Mouse (Mus musculus): ENCODE results near the gene Luc7l2. TPM values are rescaled to one million over a fixed set of nuclear protein-coding genes. Genes with fewer than 3 reads are reported as not detected.
"Not testable (repeated sequence)": the region's sequence is repeated elsewhere in the genome, so short reads cannot be mapped to it uniquely, and the experiment has no call there.

Gene Luc7l2
- polyA plus RNA-seq, 1 experiment from 2014 or later: 47.5 TPM

- Histone ChIP-seq H3K27me3 (ENCODE audit: control insufficient read depth, insufficient read depth, low read length) (no peaks in the 10 kb centered on the region), H3K9ac (ENCODE audit: low read length) (peak within 1 kb of the TSS; percentile 96), H3K9me3 (ENCODE audit: control insufficient read depth, low read length) (no peaks in the 10 kb centered on the region), H3K27ac (ENCODE audit: low read depth, low read length) (peak within 1 kb of the TSS; percentile 93), H3K36me3 (ENCODE audit: control insufficient read depth, insufficient read depth, low read length) (no peaks in the 10 kb centered on the region), H3K4me1 (replicated peaks; ENCODE audit: control insufficient read depth, insufficient read depth, low read length) (no peaks in the 10 kb centered on the region), H3K4me2 (ENCODE audit: low read depth, low read length, severe bottlenecking) (peak within 1 kb of the TSS; percentile 79), H3K4me3 (ENCODE audit: low read depth, low read length) (peak within 1 kb of the TSS; percentile 84)
- peak; percentile 92 for ATAC-seq (replicated peaks; ENCODE audit: low FRiP score)
- 5% methylated on average over 41 of the region's 41 CpGs for WGBS
- peak; percentile 98 for DNase-seq (ENCODE audit: low spot score)
Measured at GRCm38 (mm10) chr6:38533428-38534405, 17.4 kb upstream of the Luc7l2 start, which contains the start of gene Fmc1. TSS of gene Fmc1 (plus strand) at chr6:38533502.

GRCm38 (mm10) chr6:38534640-38535365, 16.3 kb upstream of the Luc7l2 start:
- under 1% methylated on average over 53 of the region's 53 CpGs for WGBS
- H3K27ac ChIP-seq (ENCODE audit: low read depth, low read length): peak overlapping the region; percentile 92

GRCm38 (mm10) chr6:38535366-38535690, 15.8 kb upstream of the Luc7l2 start:
- H3K4me1 ChIP-seq (replicated peaks; ENCODE audit: control insufficient read depth, insufficient read depth, low read length): no peaks in the 10 kb centered on the region
- H3K36me3 ChIP-seq (ENCODE audit: control insufficient read depth, insufficient read depth, low read length): no peaks in the 10 kb centered on the region
- no peaks in the 10 kb centered on the region for H3K27me3 ChIP-seq (ENCODE audit: control insufficient read depth, insufficient read depth, low read length)
- ATAC-seq (replicated peaks; ENCODE audit: low FRiP score): no peak
- no peaks in the 10 kb centered on the region for H3K9me3 ChIP-seq (ENCODE audit: control insufficient read depth, low read length)
- peak overlapping the region; percentile 84 for H3K4me3 ChIP-seq (ENCODE audit: low read depth, low read length)
- H3K9ac ChIP-seq (ENCODE audit: low read length): peak overlapping the region; percentile 96
- H3K27ac ChIP-seq (ENCODE audit: low read depth, low read length): peak overlapping the region; percentile 92
- peak overlapping the region; percentile 57 for H3K4me2 ChIP-seq (ENCODE audit: low read depth, low read length, severe bottlenecking)
- WGBS: 6% methylated on average over 9 of the region's 9 CpGs
- DNase-seq (ENCODE audit: low spot score): no peak

More at GRCm38 (mm10) chr6:38534640-38535365, 16.3 kb upstream of the Luc7l2 start:
- Histone ChIP-seq H3K9ac (ENCODE audit: low read length) (peak overlapping the region; percentile 96), H3K4me2 (ENCODE audit: low read depth, low read length, severe bottlenecking) (peak overlapping the region; percentile 57), H3K4me1 (replicated peaks; ENCODE audit: control insufficient read depth, insufficient read depth, low read length) (no peaks in the 10 kb centered on the region), H3K36me3 (ENCODE audit: control insufficient read depth, insufficient read depth, low read length) (no peaks in the 10 kb centered on the region), H3K4me3 (ENCODE audit: low read depth, low read length) (peak overlapping the region; percentile 84), H3K9me3 (ENCODE audit: control insufficient read depth, low read length) (no peaks in the 10 kb centered on the region), H3K27me3 (ENCODE audit: control insufficient read depth, insufficient read depth, low read length) (no peaks in the 10 kb centered on the region)
- ATAC-seq (replicated peaks; ENCODE audit: low FRiP score) (peak; percentile 74), DNase-seq (ENCODE audit: low spot score) (peak; percentile 100)

- DNase-seq (ENCODE audit: low spot score) (no peak), ATAC-seq (replicated peaks; ENCODE audit: low FRiP score) (no peak)
- Histone ChIP-seq H3K9ac (ENCODE audit: low read length) (no peak overlapping the region; the same call in 1 of the 2 replicates), H3K36me3 (ENCODE audit: control insufficient read depth, insufficient read depth, low read length) (no peaks in the 10 kb centered on the region), H3K4me3 (ENCODE audit: low read depth, low read length) (peak overlapping the region; percentile 84; the same call in 1 of the 2 replicates), H3K4me1 (replicated peaks; ENCODE audit: control insufficient read depth, insufficient read depth, low read length) (no peaks in the 10 kb centered on the region), H3K27me3 (ENCODE audit: control insufficient read depth, insufficient read depth, low read length) (no peaks in the 10 kb centered on the region), H3K4me2 (ENCODE audit: low read depth, low read length, severe bottlenecking) (peak overlapping the region; percentile 57; the same call in 1 of the 2 replicates), H3K27ac (ENCODE audit: low read depth, low read length) (no peak overlapping the region), H3K9me3 (ENCODE audit: control insufficient read depth, low read length) (no peaks in the 10 kb centered on the region)
- 83% methylated on average over 1 of the region's 1 CpGs for WGBS
Measured at GRCm38 (mm10) chr6:38535788-38536187, 15.3 kb upstream of the Luc7l2 start.

- 93% methylated on average over 4 of the region's 5 CpGs for WGBS
- not testable (repeated sequence) for H3K9me3 ChIP-seq (ENCODE audit: control insufficient read depth, low read length); DNase-seq (ENCODE audit: low spot score); H3K4me3 ChIP-seq (ENCODE audit: low read depth, low read length); H3K4me2 ChIP-seq (ENCODE audit: low read depth, low read length, severe bottlenecking); H3K27ac ChIP-seq (ENCODE audit: low read depth, low read length); H3K27me3 ChIP-seq (ENCODE audit: control insufficient read depth, insufficient read depth, low read length); H3K36me3 ChIP-seq (ENCODE audit: control insufficient read depth, insufficient read depth, low read length); H3K9ac ChIP-seq (ENCODE audit: low read length); ATAC-seq (replicated peaks; ENCODE audit: low FRiP score); H3K4me1 ChIP-seq (replicated peaks; ENCODE audit: control insufficient read depth, insufficient read depth, low read length)
Measured at GRCm38 (mm10) chr6:38544141-38544540, 7.0 kb upstream of the Luc7l2 start.

- not testable (repeated sequence) for H3K36me3 ChIP-seq (ENCODE audit: control insufficient read depth, insufficient read depth, low read length); H3K4me1 ChIP-seq (replicated peaks; ENCODE audit: control insufficient read depth, insufficient read depth, low read length); H3K27me3 ChIP-seq (ENCODE audit: control insufficient read depth, insufficient read depth, low read length); H3K9ac ChIP-seq (ENCODE audit: low read length); H3K27ac ChIP-seq (ENCODE audit: low read depth, low read length); ATAC-seq (replicated peaks; ENCODE audit: low FRiP score); H3K4me3 ChIP-seq (ENCODE audit: low read depth, low read length); H3K4me2 ChIP-seq (ENCODE audit: low read depth, low read length, severe bottlenecking); DNase-seq (ENCODE audit: low spot score); H3K9me3 ChIP-seq (ENCODE audit: control insufficient read depth, low read length)
- WGBS: 87% methylated on average over 2 of the region's 2 CpGs
Measured at GRCm38 (mm10) chr6:38547005-38547404, 4.1 kb upstream of the Luc7l2 start.

- H3K9ac ChIP-seq (ENCODE audit: low read length): no peak overlapping the region
- no peaks in the 10 kb centered on the region for H3K9me3 ChIP-seq (ENCODE audit: control insufficient read depth, low read length)
- H3K27ac ChIP-seq (ENCODE audit: low read depth, low read length): no peak overlapping the region
- ATAC-seq (replicated peaks; ENCODE audit: low FRiP score) (no peak), DNase-seq (ENCODE audit: low spot score) (no peak)
- no peaks in the 10 kb centered on the region for H3K4me1 ChIP-seq (replicated peaks; ENCODE audit: control insufficient read depth, insufficient read depth, low read length)
- no peaks in the 10 kb centered on the region for H3K27me3 ChIP-seq (ENCODE audit: control insufficient read depth, insufficient read depth, low read length)
- H3K4me2 ChIP-seq (ENCODE audit: low read depth, low read length, severe bottlenecking): no peak overlapping the region
- WGBS: 89% methylated on average over 1 of the region's 1 CpGs
- H3K36me3 ChIP-seq (ENCODE audit: control insufficient read depth, insufficient read depth, low read length): no peaks in the 10 kb centered on the region
- no peak overlapping the region for H3K4me3 ChIP-seq (ENCODE audit: low read depth, low read length)
Measured at GRCm38 (mm10) chr6:38547707-38548106, 3.4 kb upstream of the Luc7l2 start.

GRCm38 (mm10) chr6:38548595-38548994, 2.5 kb upstream of the Luc7l2 start:
- WGBS: 92% methylated on average over 7 of the region's 7 CpGs
- not testable (repeated sequence) for H3K27me3 ChIP-seq (ENCODE audit: control insufficient read depth, insufficient read depth, low read length); H3K27ac ChIP-seq (ENCODE audit: low read depth, low read length); DNase-seq (ENCODE audit: low spot score); H3K36me3 ChIP-seq (ENCODE audit: control insufficient read depth, insufficient read depth, low read length); ATAC-seq (replicated peaks; ENCODE audit: low FRiP score); H3K4me2 ChIP-seq (ENCODE audit: low read depth, low read length, severe bottlenecking); H3K9ac ChIP-seq (ENCODE audit: low read length); H3K9me3 ChIP-seq (ENCODE audit: control insufficient read depth, low read length); H3K4me3 ChIP-seq (ENCODE audit: low read depth, low read length); H3K4me1 ChIP-seq (replicated peaks; ENCODE audit: control insufficient read depth, insufficient read depth, low read length)

Data from forebrain, embryonic 11.5 days (tissue).